Mouse (Mus musculus) CH12.LX (cell line): ENCODE measurements at regions not wholly inside any gene's neighbourhood (a gene's known extent, or its start where the extent isn't known, plus 50 kb on each side); places are given as distances from the start of the nearest gene placed in this dataset.

Experiments
- DNase-seq: peaks from one replicate; pipeline ENCODE4 v3.0.0-alpha.2; 2013; ENCODE audit errors: extremely low read depth
- H3K27ac ChIP-seq: 2 replicates; pipeline ENCODE4 v1.5.1; 2012; ENCODE audit warnings: low read depth, mild to moderate bottlenecking, control low read depth, moderate library complexity; ENCODE audit not compliant: insufficient read depth
- H3K27me3 ChIP-seq: replicated peaks from 2 replicates; pipeline ENCODE3; 2012; ENCODE audit warnings: inconsistent platforms
- H3K36me3 ChIP-seq, 2 experiments: replicated peaks in 1 of 2; 2 replicates each; pipeline versions ENCODE3 to v1.6.1; 2012; ENCODE audit warnings: inconsistent platforms in 1 of 2, low read length in 1 of 2, mild to moderate bottlenecking in 1 of 2, mixed read lengths in 1 of 2, moderate library complexity in 1 of 2; ENCODE audit not compliant: control insufficient read depth in 1 of 2, insufficient read depth in 1 of 2
- H3K4me1 ChIP-seq, 2 experiments: 2 replicates each; pipeline ENCODE4 v1.6.1; 2012; ENCODE audit warnings: inconsistent platforms in 1 of 2, moderate library complexity in 1 of 2; ENCODE audit not compliant: insufficient read depth in 2 of 2, control insufficient read depth in 1 of 2
- H3K4me2 ChIP-seq: 2 replicates; pipeline ENCODE4 v1.6.1; 2012; ENCODE audit warnings: low read depth, mild to moderate bottlenecking, control low read depth; ENCODE audit not compliant: poor library complexity, insufficient read depth, severe bottlenecking
- H3K4me3 ChIP-seq, 3 experiments: fragments of 150-350 bp in 1 of 3; sonication (generic) in 1 of 3; replicated peaks in 1 of 3; 2 replicates each; pipeline versions ENCODE3 to v1.5.1; 2011 to 2012; ENCODE audit warnings: low read depth in 2 of 3, low read length in 2 of 3, mild to moderate bottlenecking in 2 of 3, moderate library complexity in 2 of 3, control low read depth in 1 of 3, improper control_type of control experiment in 1 of 3, inconsistent platforms in 1 of 3, mixed read lengths in 1 of 3; ENCODE audit not compliant: poor library complexity in 1 of 3
- H3K79me2 ChIP-seq: replicated peaks from 2 replicates; pipeline ENCODE4 v1.6.1; 2012; ENCODE audit warnings: mild to moderate bottlenecking, moderate library complexity; ENCODE audit not compliant: control insufficient read depth, poor library complexity, insufficient read depth, severe bottlenecking; ENCODE audit errors: extremely low read depth
- H3K9ac ChIP-seq: 2 replicates; pipeline ENCODE4 v1.6.1; 2012; ENCODE audit warnings: low read depth, mild to moderate bottlenecking, control low read depth, moderate library complexity; ENCODE audit not compliant: insufficient read depth
- H3K9me3 ChIP-seq: replicated peaks from 2 replicates; pipeline ENCODE3; 2012; ENCODE audit warnings: low read length, inconsistent platforms, mixed read lengths
- CHD1 ChIP-seq: IDR thresholded peaks from 2 replicates; pipeline ENCODE4 v1.6.1; 2012; ENCODE audit warnings: low read depth, low read length, improper control_type of control experiment, inconsistent platforms
- E2F4 ChIP-seq: IDR thresholded peaks from 2 replicates; pipeline ENCODE4 v1.6.1; 2011; ENCODE audit warnings: low read depth, low read length, improper control_type of control experiment; ENCODE audit not compliant: insufficient replicate concordance
- ELF1 ChIP-seq: IDR thresholded peaks from 2 replicates; pipeline ENCODE4 v1.6.1; 2014; ENCODE audit warnings: low read depth, mild to moderate bottlenecking, inconsistent platforms, low read length, improper control_type of control experiment
- HCFC1 ChIP-seq: IDR thresholded peaks from 2 replicates; pipeline ENCODE4 v1.6.1; 2012; ENCODE audit warnings: low read depth, mild to moderate bottlenecking, inconsistent platforms, low read length, improper control_type of control experiment
- IRF4 ChIP-seq: IDR thresholded peaks from 2 replicates; pipeline ENCODE4 v1.6.1; 2014; ENCODE audit warnings: low read depth, mild to moderate bottlenecking, inconsistent platforms, low read length, improper control_type of control experiment
- JUN ChIP-seq: IDR thresholded peaks from 2 replicates; pipeline ENCODE4 v1.6.1; 2011; ENCODE audit warnings: low read depth, mild to moderate bottlenecking, low read length, improper control_type of control experiment, moderate library complexity; ENCODE audit not compliant: insufficient read depth
- JUND ChIP-seq: conservative IDR thresholded peaks from 2 replicates; pipeline ENCODE4 v1.6.1; 2011; ENCODE audit warnings: low read depth, low read length, improper control_type of control experiment
- KAT2A ChIP-seq: IDR thresholded peaks from 2 replicates; pipeline ENCODE4 v1.6.1; 2012; ENCODE audit warnings: low read length, improper control_type of control experiment, inconsistent platforms; ENCODE audit not compliant: insufficient replicate concordance
- MAFK ChIP-seq: IDR thresholded peaks from 2 replicates; pipeline ENCODE4 v1.6.1; 2011; ENCODE audit warnings: low read length, improper control_type of control experiment; ENCODE audit not compliant: insufficient replicate concordance
- MAX ChIP-seq: IDR thresholded peaks from 2 replicates; pipeline ENCODE4 v1.6.1; 2011; ENCODE audit warnings: low read length, improper control_type of control experiment
- MAZ ChIP-seq: IDR thresholded peaks from 2 replicates; pipeline ENCODE4 v1.6.1; 2012; ENCODE audit warnings: low read depth, mild to moderate bottlenecking, inconsistent platforms, low read length, improper control_type of control experiment, moderate library complexity
- MYC ChIP-seq: IDR thresholded peaks from 2 replicates; pipeline ENCODE4 v1.6.1; 2011; ENCODE audit warnings: low read depth, mild to moderate bottlenecking, improper control_type of control experiment, low read length
- NELFE ChIP-seq: IDR thresholded peaks from 2 replicates; pipeline ENCODE4 v1.6.1; 2011; ENCODE audit warnings: low read depth, low read length, improper control_type of control experiment
- PAX5 ChIP-seq: IDR thresholded peaks from 2 replicates; pipeline ENCODE4 v1.6.1; 2012; ENCODE audit warnings: low read length, inconsistent platforms, mixed read lengths
- POLR2A ChIP-seq: IDR thresholded peaks from 2 replicates; pipeline ENCODE4 v1.6.1; 2011; ENCODE audit warnings: low read depth, mild to moderate bottlenecking, improper control_type of control experiment, low read length
- RCOR1 ChIP-seq: conservative IDR thresholded peaks from 2 replicates; pipeline ENCODE4 v1.6.1; 2012; ENCODE audit warnings: low read depth, mild to moderate bottlenecking, inconsistent platforms, low read length, improper control_type of control experiment
- SIN3A ChIP-seq: IDR thresholded peaks from 2 replicates; pipeline ENCODE4 v1.6.1; 2012; ENCODE audit warnings: low read length, improper control_type of control experiment, inconsistent platforms
- SMC3 ChIP-seq: IDR thresholded peaks from 2 replicates; pipeline ENCODE4 v1.6.1; 2011; ENCODE audit warnings: low read depth, low read length, improper control_type of control experiment
- TBP ChIP-seq: conservative IDR thresholded peaks from 2 replicates; pipeline ENCODE4 v1.6.1; 2011; ENCODE audit warnings: low read depth, low read length, improper control_type of control experiment
- UBTF ChIP-seq: IDR thresholded peaks from 2 replicates; pipeline ENCODE4 v1.6.1; 2012; ENCODE audit warnings: low read depth, mild to moderate bottlenecking, inconsistent platforms, low read length, improper control_type of control experiment, moderate library complexity
- USF2 ChIP-seq: conservative IDR thresholded peaks from 2 replicates; pipeline ENCODE4 v1.6.1; 2011; ENCODE audit warnings: low read depth, low read length, improper control_type of control experiment
- ZKSCAN1 ChIP-seq: IDR thresholded peaks from 2 replicates; pipeline ENCODE4 v1.6.1; 2012; ENCODE audit warnings: low read depth, inconsistent platforms, low read length, improper control_type of control experiment, borderline replicate concordance
- ZNF384 ChIP-seq: IDR thresholded peaks from 2 replicates; pipeline ENCODE4 v1.6.1; 2012; ENCODE audit warnings: low read depth, low read length, improper control_type of control experiment, inconsistent platforms
- dilution Hi-C: fragments of 300-500 bp; cut with MboI; formaldehyde crosslinking; loops from 2 replicates; pipeline ENCODE4 v1.14.3; 2020; ENCODE audit warnings: low sequenced_read_pairs; ENCODE audit not compliant: extremely low pct_unique_long_range_greater_than_20kb, extremely low pct_ligation_motif_present
- in situ Hi-C: fragments of 300-500 bp; cut with MboI; formaldehyde crosslinking; loops from 3 replicates; pipeline ENCODE4 v1.14.3; 2019; ENCODE audit warnings: low sequenced_read_pairs, low pct_ligation_motif_present, low pct_unique_long_range_greater_than_20kb, mixed read lengths

GRCm38 (mm10) chr12:88620084-88620483, 102.6 kb upstream of the Nrxn3 start:
- TF ChIP-seq IRF4 (no peak), MAX (no peak), UBTF (no peak), SMC3 (no peak), RCOR1 (no peak), JUN (no peak), KAT2A (no peak), ZNF384 (no peak), MYC (no peak), USF2 (no peak), HCFC1 (no peak), CHD1 (no peak), JUND (no peak), MAZ (no peak), PAX5 (no peak), E2F4 (no peak), ZKSCAN1 (no peak), TBP (no peak), SIN3A (no peak)
- in situ Hi-C loops (no loop called here), dilution Hi-C loops (no loop called here)
- H3K9me3 ChIP-seq, result no peaks in the 10 kb centered on the region
- no peaks in the 10 kb centered on the region for H3K36me3 ChIP-seq
- H3K9ac ChIP-seq, result no peak overlapping the region
- no peaks in the 10 kb centered on the region for H3K79me2 ChIP-seq
- no peak for DNase-seq
- no peak overlapping the region for H3K27ac ChIP-seq
- H3K4me2 ChIP-seq, result no peak overlapping the region
- H3K4me1 ChIP-seq, result no peaks in the 10 kb centered on the region
- H3K27me3 ChIP-seq, result no peaks in the 10 kb centered on the region
- H3K4me3 ChIP-seq, result no peak overlapping the region

DNA sequence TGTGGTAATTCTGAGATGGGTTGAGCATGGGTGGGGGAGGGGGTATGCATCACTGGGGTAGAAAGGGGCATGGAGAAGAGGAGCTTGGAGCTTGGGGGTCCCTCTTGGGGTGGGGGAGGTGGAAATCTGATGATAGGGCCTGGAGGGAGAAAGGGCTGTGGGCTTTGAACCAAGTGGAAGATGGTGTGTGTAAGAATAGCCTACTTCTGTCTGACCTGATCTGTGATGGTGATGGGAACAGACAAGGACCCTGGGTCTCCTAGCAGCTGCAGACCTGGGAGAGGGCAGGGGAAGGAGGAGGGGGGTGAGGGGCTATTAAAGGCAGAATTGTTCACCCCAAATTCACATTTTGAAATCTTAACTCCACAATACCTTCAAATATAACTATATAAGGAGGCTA, 78.4 kb upstream of the Nrxn3 start:
- dilution Hi-C loops, result no loop called here
- Histone ChIP-seq H3K9me3 (no peaks in the 10 kb centered on the region), H3K4me2 (no peak overlapping the region), H3K27me3 (no peaks in the 10 kb centered on the region), H3K4me1 (no peaks in the 10 kb centered on the region), H3K79me2 (no peaks in the 10 kb centered on the region), H3K27ac (no peak overlapping the region), H3K36me3 (no peaks in the 10 kb centered on the region), H3K4me3 (no peak overlapping the region), H3K9ac (no peak overlapping the region)
- in situ Hi-C loops, result no loop called here
- TF ChIP-seq PAX5 (no peak), ELF1 (no peak), MAFK (no peak), NELFE (no peak), POLR2A (no peak), ZNF384 (no peak)
- DNase-seq, result no peak
